Mouse (Mus musculus) stomach, embryonic 15.5 days (tissue): Measurements from ENCODE around the gene Bcl2. TPM values are rescaled to one million over a fixed set of nuclear protein-coding genes. Genes with fewer than 3 reads are reported as not detected.

Source experiments
- ATAC-seq: fragments of 200-750 bp; cut with Nextera tagmentation; 2 replicates; pipeline ENCODE4 v1.8.0; 2017; ENCODE audit warnings: low read depth, moderate number of reproducible peaks, moderate TSS enrichment; ENCODE audit not compliant: insufficient read depth, low FRiP score
- H3K27ac ChIP-seq: fragments of 300-500 bp; sonication (generic); 2 replicates; pipeline ENCODE4 v1.5.1; 2015; ENCODE audit warnings: mild to moderate bottlenecking, inconsistent platforms
- H3K27me3 ChIP-seq: fragments of 300-500 bp; sonication (generic); replicated peaks from 2 replicates; pipeline ENCODE4 v1.6.1; 2015; ENCODE audit warnings: inconsistent platforms
- H3K36me3 ChIP-seq: fragments of 300-500 bp; sonication (generic); 2 replicates; pipeline ENCODE4 v1.6.1; 2015; ENCODE audit warnings: inconsistent platforms
- H3K4me1 ChIP-seq: fragments of 300-500 bp; sonication (generic); 2 replicates; pipeline ENCODE4 v1.6.1; 2015; ENCODE audit warnings: inconsistent platforms
- H3K4me2 ChIP-seq: fragments of 300-500 bp; sonication (generic); 2 replicates; pipeline ENCODE4 v1.6.1; 2015; ENCODE audit warnings: mild to moderate bottlenecking, inconsistent platforms
- H3K4me3 ChIP-seq: fragments of 300-500 bp; sonication (generic); replicated peaks from 2 replicates; pipeline ENCODE4 v1.5.1; 2015; ENCODE audit warnings: inconsistent platforms
- H3K9ac ChIP-seq: fragments of 300-500 bp; sonication (generic); 2 replicates; pipeline ENCODE4 v1.6.1; 2015; ENCODE audit warnings: inconsistent platforms
- H3K9me3 ChIP-seq: fragments of 300-500 bp; sonication (generic); 2 replicates; pipeline ENCODE4 v1.6.1; 2016; ENCODE audit warnings: inconsistent platforms
- WGBS: fragments of 180-500 bp; shearing (Covaris S2); methylation state at CpG from one replicate; pipeline ENCODE4 v1.1.7; 2015; 5-methylcytosine and 5-hydroxymethylcytosine counted together
- polyA plus RNA-seq: library from polyadenylated mRNA; unstranded; fragments of >200 nt; fragmentation: Nextera tagmentation; extraction: Ambion mirVana; gene quantifications from 2 replicates; pipeline ENCODE4 v1.2.1, GENCODE M21; 2015

Bcl2 gene
- polyA plus RNA-seq, 1 experiment from 2014 or later: 17.0 TPM

DNA sequence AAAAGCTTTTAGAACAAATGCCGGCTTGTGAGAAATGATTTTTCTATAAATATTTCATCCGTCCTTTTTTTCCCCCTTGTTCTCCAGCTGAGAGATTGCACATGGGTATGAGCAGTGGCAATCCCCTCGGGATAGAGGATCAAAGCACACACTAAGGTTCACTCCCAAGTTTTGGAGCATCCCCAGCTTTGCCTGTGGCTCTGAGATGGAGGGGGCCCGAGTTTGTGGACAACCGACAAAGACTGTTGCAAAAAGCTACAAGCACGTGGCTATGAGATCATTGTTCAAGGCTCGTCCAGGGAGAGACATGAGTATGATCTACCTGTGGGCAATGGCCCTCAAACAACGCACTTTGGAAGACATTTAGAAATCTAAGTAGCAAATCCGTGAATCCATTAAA is 184.5 kb downstream of the Bcl2 start:
- H3K4me1 ChIP-seq: 0 out of 2 replicates have a peak, but pooled peaks cover 4% of the 10 kb centered on the region
- no peak overlapping the region for H3K4me3 ChIP-seq
- no peak overlapping the region for H3K27ac ChIP-seq
- H3K36me3 ChIP-seq: no peaks in the 10 kb centered on the region
- WGBS: 83% methylated on average over 9 of the region's 9 CpGs
- no peaks in the 10 kb centered on the region for H3K27me3 ChIP-seq
- no peak overlapping the region for H3K9ac ChIP-seq
- H3K4me2 ChIP-seq: no peak overlapping the region
- no peaks in the 10 kb centered on the region for H3K9me3 ChIP-seq
- no peak for ATAC-seq

DNA sequence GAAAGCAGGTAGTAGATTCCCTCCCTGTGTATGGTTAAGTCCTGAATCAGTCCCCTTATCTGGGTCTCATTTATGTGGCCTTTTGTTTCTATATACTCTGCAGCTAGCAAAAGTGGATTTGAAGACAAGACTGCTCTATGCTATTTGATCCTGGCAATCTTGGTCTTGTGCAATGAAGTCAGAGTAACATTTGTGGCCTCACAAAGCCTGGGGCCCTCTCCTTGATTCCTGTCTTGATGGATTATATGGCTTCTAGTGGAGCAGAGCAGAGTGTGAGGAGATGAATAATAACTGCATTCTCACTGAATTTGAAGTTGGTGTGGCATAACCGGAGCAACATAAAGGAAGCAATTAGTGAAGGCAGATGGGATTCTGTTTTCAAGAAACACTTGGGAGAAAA is 186.5 kb downstream of the Bcl2 start:
- no peaks in the 10 kb centered on the region for H3K36me3 ChIP-seq
- H3K4me1 ChIP-seq: 0 out of 2 replicates have a peak, but pooled peaks cover 4% of the 10 kb centered on the region
- no peaks in the 10 kb centered on the region for H3K27me3 ChIP-seq
- H3K4me2 ChIP-seq: no peak overlapping the region
- no peak overlapping the region for H3K4me3 ChIP-seq
- 69% methylated on average over 1 of the region's 1 CpGs for WGBS
- no peak for ATAC-seq
- H3K27ac ChIP-seq: no peak overlapping the region
- no peak overlapping the region for H3K9ac ChIP-seq
- no peaks in the 10 kb centered on the region for H3K9me3 ChIP-seq

- Histone ChIP-seq H3K4me2 (no peak overlapping the region), H3K9me3 (no peaks in the 10 kb centered on the region), H3K9ac (no peak overlapping the region), H3K27ac (no peak overlapping the region), H3K4me3 (no peak overlapping the region), H3K36me3 (no peaks in the 10 kb centered on the region), H3K4me1 (0 out of 2 replicates have a peak, but pooled peaks cover 4% of the 10 kb centered on the region), H3K27me3 (no peaks in the 10 kb centered on the region)
- ATAC-seq: no peak
- WGBS: 73% methylated on average over 7 of the region's 7 CpGs
Measured at GRCm38 (mm10) chr1:106526751-106527150, 187.3 kb downstream of the Bcl2 start.

- no peak overlapping the region for H3K4me2 ChIP-seq
- no peaks in the 10 kb centered on the region for H3K27me3 ChIP-seq
- H3K27ac ChIP-seq: no peak overlapping the region
- H3K9ac ChIP-seq: no peak overlapping the region
- H3K4me3 ChIP-seq: no peak overlapping the region
- H3K4me1 ChIP-seq: 0 out of 2 replicates have a peak, but pooled peaks cover 4% of the 10 kb centered on the region
- H3K36me3 ChIP-seq: no peaks in the 10 kb centered on the region
- 76% methylated on average over 3 of the region's 3 CpGs for WGBS
- no peaks in the 10 kb centered on the region for H3K9me3 ChIP-seq
- ATAC-seq: no peak
Measured at GRCm38 (mm10) chr1:106526112-106526511, 188.0 kb downstream of the Bcl2 start.

DNA sequence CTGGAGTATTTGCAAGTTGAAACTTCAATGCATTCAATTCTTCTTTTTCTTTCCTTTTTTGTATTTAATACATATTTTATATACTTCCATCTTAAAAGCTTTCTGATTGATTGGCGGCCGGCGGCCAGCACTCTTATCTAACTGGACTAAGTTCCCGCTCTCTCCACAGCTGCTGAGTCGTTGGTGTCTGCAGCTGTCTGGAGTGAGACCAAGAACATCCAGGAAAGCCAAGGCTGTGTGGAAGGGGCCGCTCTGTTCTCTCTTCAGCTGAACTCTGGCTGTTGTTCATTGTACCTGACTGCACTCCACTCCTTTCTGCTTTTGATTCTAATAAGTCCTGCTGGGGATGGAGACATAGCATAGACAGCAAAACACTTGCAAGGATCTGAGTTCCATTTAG is 190.3 kb downstream of the Bcl2 start:
- H3K9ac ChIP-seq: no peak overlapping the region
- H3K27me3 ChIP-seq: no peaks in the 10 kb centered on the region
- H3K9me3 ChIP-seq: no peaks in the 10 kb centered on the region
- no peak overlapping the region for H3K27ac ChIP-seq
- WGBS: 54% methylated on average over 6 of the region's 6 CpGs
- no peak for ATAC-seq
- no peak overlapping the region for H3K4me2 ChIP-seq
- no peaks in the 10 kb centered on the region for H3K36me3 ChIP-seq
- 0 out of 2 replicates have a peak, but pooled peaks cover 4% of the 10 kb centered on the region for H3K4me1 ChIP-seq
- H3K4me3 ChIP-seq: no peak overlapping the region

- ATAC-seq: no peak
- 84% methylated on average over 5 of the region's 5 CpGs for WGBS
- Histone ChIP-seq H3K27ac (no peak overlapping the region), H3K4me2 (no peak overlapping the region), H3K36me3 (no peaks in the 10 kb centered on the region), H3K9me3 (no peaks in the 10 kb centered on the region), H3K4me1 (peaks cover 7% of the 10 kb centered on the region; the same call in 1 of the 2 replicates), H3K4me3 (no peak overlapping the region), H3K27me3 (no peaks in the 10 kb centered on the region), H3K9ac (no peak overlapping the region)
Measured at GRCm38 (mm10) chr1:106523009-106523408, 191.1 kb downstream of the Bcl2 start.

DNA sequence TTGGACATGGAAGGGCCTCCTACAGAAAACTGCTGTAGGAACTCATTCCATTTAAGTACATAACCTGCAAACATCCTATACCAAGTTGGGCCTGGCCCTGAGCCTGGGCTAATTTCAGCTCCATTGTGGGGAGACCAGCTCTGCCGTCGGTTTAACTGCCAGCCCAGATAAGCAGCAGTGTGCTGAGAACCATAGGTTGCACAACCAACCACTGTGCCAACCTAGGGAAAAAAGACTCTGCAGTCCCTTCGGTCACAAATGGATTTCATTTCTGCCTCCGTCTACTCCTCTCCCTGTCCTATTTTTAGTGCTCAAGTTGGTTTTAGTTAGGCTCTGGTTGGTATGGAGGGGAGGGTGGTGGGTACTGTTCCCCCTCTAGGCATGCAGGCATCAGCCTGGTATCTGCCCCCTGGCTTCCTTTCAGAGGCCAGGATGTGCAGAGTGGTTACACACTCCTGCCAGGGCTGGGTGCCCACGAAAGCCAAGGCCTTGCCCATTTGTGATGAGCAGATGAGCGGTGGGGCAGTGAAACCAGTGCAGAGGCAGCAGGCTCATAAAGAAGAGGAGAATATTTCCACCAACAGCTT is 196.4 kb downstream of the Bcl2 start:
- H3K4me1 ChIP-seq: peaks cover 4% of the 10 kb centered on the region; the same call in 1 of the 2 replicates
- H3K4me3 ChIP-seq: no peak overlapping the region
- H3K27me3 ChIP-seq: no peaks in the 10 kb centered on the region
- no peaks in the 10 kb centered on the region for H3K9me3 ChIP-seq
- no peaks in the 10 kb centered on the region for H3K36me3 ChIP-seq
- ATAC-seq: peak; percentile 54
- no peak overlapping the region for H3K9ac ChIP-seq
- no peak overlapping the region for H3K4me2 ChIP-seq
- peak overlapping the region; percentile 72 for H3K27ac ChIP-seq
- WGBS: 70% methylated on average over 6 of the region's 6 CpGs

GRCm38 (mm10) chr1:106517099-106517498 is 197.0 kb downstream of the Bcl2 start:
- Histone ChIP-seq H3K4me3 (no peak overlapping the region), H3K4me1 (peaks cover 4% of the 10 kb centered on the region; the same call in 1 of the 2 replicates), H3K9ac (no peak overlapping the region), H3K27me3 (no peaks in the 10 kb centered on the region), H3K27ac (peak overlapping the region; percentile 72), H3K9me3 (no peaks in the 10 kb centered on the region), H3K36me3 (no peaks in the 10 kb centered on the region), H3K4me2 (no peak overlapping the region)
- peak; percentile 86 for ATAC-seq
- 74% methylated on average over 1 of the region's 1 CpGs for WGBS

DNA sequence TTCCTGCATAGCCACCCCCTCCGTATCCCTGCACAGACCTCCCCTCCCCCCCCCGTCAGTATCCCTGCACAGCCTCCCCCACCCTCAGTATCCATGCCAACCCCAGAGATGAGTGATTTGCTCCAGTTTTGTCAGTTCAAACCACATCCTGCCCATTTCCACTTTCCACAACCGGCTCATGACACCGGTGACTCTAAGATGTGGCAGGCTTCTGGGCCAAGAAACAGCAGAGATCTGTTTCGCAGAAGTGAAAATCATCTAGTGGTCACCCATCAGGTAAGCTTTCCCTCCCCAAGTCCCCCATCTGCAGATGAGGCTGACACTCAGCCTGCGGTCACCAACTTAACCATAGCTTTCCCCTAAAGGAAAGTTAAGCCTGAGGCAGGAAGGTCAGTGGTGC is 198.5 kb downstream of the Bcl2 start:
- 82% methylated on average over 6 of the region's 6 CpGs for WGBS
- Histone ChIP-seq H3K4me2 (no peak overlapping the region), H3K27ac (no peak overlapping the region), H3K4me1 (peaks cover 4% of the 10 kb centered on the region; the same call in 1 of the 2 replicates), H3K4me3 (no peak overlapping the region), H3K36me3 (no peaks in the 10 kb centered on the region), H3K9ac (no peak overlapping the region), H3K9me3 (no peaks in the 10 kb centered on the region), H3K27me3 (no peaks in the 10 kb centered on the region)
- ATAC-seq: no peak

GRCm38 (mm10) chr1:106513890-106514643 is 200.0 kb downstream of the Bcl2 start:
- H3K4me3 ChIP-seq: no peak overlapping the region
- no peaks in the 10 kb centered on the region for H3K27me3 ChIP-seq
- H3K9ac ChIP-seq: no peak overlapping the region
- no peak overlapping the region for H3K27ac ChIP-seq
- H3K4me2 ChIP-seq: no peak overlapping the region
- no peak for ATAC-seq
- 34% methylated on average over 7 of the region's 7 CpGs for WGBS
- no peaks in the 10 kb centered on the region for H3K9me3 ChIP-seq
- H3K36me3 ChIP-seq: no peaks in the 10 kb centered on the region
- H3K4me1 ChIP-seq: peaks cover 4% of the 10 kb centered on the region; the same call in 1 of the 2 replicates

DNA sequence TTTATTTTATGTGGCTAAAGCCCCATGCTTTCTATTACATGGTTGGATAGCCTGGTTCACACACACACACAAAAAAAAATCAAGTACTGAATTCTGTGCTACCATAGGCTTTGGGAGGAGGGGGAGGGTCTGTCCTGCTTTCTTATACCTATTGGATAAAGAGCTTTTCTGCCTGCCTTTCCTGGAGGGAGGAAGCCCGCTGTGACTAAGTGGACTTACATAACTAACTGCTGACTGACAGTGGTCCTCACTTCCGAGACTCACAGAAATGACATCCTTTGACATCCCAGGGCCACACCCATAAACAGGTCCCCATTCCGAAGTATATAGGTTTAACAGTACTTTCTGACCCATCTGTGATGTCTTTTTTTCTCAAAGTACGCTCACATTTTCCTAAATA is 200.6 kb downstream of the Bcl2 start:
- H3K27me3 ChIP-seq: no peaks in the 10 kb centered on the region
- H3K4me1 ChIP-seq: peaks cover 4% of the 10 kb centered on the region; the same call in 1 of the 2 replicates
- no peak overlapping the region for H3K4me2 ChIP-seq
- ATAC-seq: no peak
- no peaks in the 10 kb centered on the region for H3K36me3 ChIP-seq
- no peak overlapping the region for H3K9ac ChIP-seq
- H3K27ac ChIP-seq: no peak overlapping the region
- no peak overlapping the region for H3K4me3 ChIP-seq
- no peaks in the 10 kb centered on the region for H3K9me3 ChIP-seq
- 54% methylated on average over 4 of the region's 4 CpGs for WGBS

- 21% methylated on average over 6 of the region's 6 CpGs for WGBS
- no peak overlapping the region for H3K4me2 ChIP-seq
- no peaks in the 10 kb centered on the region for H3K27me3 ChIP-seq
- H3K9ac ChIP-seq: no peak overlapping the region
- no peaks in the 10 kb centered on the region for H3K9me3 ChIP-seq
- peak; percentile 78 for ATAC-seq
- H3K4me3 ChIP-seq: no peak overlapping the region
- no peaks in the 10 kb centered on the region for H3K36me3 ChIP-seq
- H3K4me1 ChIP-seq: no peaks in the 10 kb centered on the region
- no peak overlapping the region for H3K27ac ChIP-seq
Measured at GRCm38 (mm10) chr1:106511593-106511992, 202.5 kb downstream of the Bcl2 start.
